Mouse (Mus musculus): ENCODE data around the gene Nfkbiz. TPM values are rescaled to one million over a fixed set of nuclear protein-coding genes. Genes with fewer than 3 reads are reported as not detected.

The Nfkbiz gene
- polyA plus RNA-seq (2014; fragmentation: Illumina TruSeq; extraction: RNeasy Lipid Tissue Mini Kit (QIAGEN cat#74804); ENCODE audit: insufficient read depth, low read depth, low replicate concordance) = 7.6 TPM

GRCm38 (mm10) chr16:55838510-55839474, at the start of gene Nfkbiz:
Gene Nfkbiz, minus strand, starts transcription at chr16:55838899.

Other genes with a start within 250 kb of the Nfkbiz start
- gene Nxpe3, start 56.4 kb upstream of the Nfkbiz start, polyA plus RNA-seq (2014; fragmentation: Illumina TruSeq; extraction: RNeasy Lipid Tissue Mini Kit (QIAGEN cat#74804); ENCODE audit: insufficient read depth, low read depth, low replicate concordance) = 3.0 TPM
- 1.4 TPM for gene Cep97, start 96.0 kb upstream of the Nfkbiz start, polyA plus RNA-seq (2014; fragmentation: Illumina TruSeq; extraction: RNeasy Lipid Tissue Mini Kit (QIAGEN cat#74804); ENCODE audit: insufficient read depth, low read depth, low replicate concordance)
- 852 TPM for gene Rpl24, start 127.4 kb upstream of the Nfkbiz start, polyA plus RNA-seq (2014; fragmentation: Illumina TruSeq; extraction: RNeasy Lipid Tissue Mini Kit (QIAGEN cat#74804); ENCODE audit: insufficient read depth, low read depth, low replicate concordance)
- 6.5 TPM for gene Zbtb11, start 135.0 kb upstream of the Nfkbiz start, polyA plus RNA-seq (2014; fragmentation: Illumina TruSeq; extraction: RNeasy Lipid Tissue Mini Kit (QIAGEN cat#74804); ENCODE audit: insufficient read depth, low read depth, low replicate concordance)
- gene Pcnp, start 190.8 kb upstream of the Nfkbiz start, polyA plus RNA-seq (2014; fragmentation: Illumina TruSeq; extraction: RNeasy Lipid Tissue Mini Kit (QIAGEN cat#74804); ENCODE audit: insufficient read depth, low read depth, low replicate concordance) = 88.2 TPM
- 7.2 TPM for gene Trmt10c, start 198.9 kb upstream of the Nfkbiz start, polyA plus RNA-seq (2014; fragmentation: Illumina TruSeq; extraction: RNeasy Lipid Tissue Mini Kit (QIAGEN cat#74804); ENCODE audit: insufficient read depth, low read depth, low replicate concordance)
- gene Senp7, start 209.4 kb upstream of the Nfkbiz start, polyA plus RNA-seq (2014; fragmentation: Illumina TruSeq; extraction: RNeasy Lipid Tissue Mini Kit (QIAGEN cat#74804); ENCODE audit: insufficient read depth, low read depth, low replicate concordance) = 5.5 TPM